Mouse (Mus musculus) bone marrow, adult 2 months (tissue): ENCODE measurements around the gene Lrrc66.

Experiments used
- CTCF ChIP-seq: fragments of 200-500 bp; IDR thresholded peaks from 2 replicates; pipeline ENCODE4 v1.5.1; 2011; ENCODE audit warnings: low read length, control low read depth; ENCODE audit not compliant: control insufficient read depth, insufficient read depth
- POLR2A ChIP-seq: fragments of 200-500 bp; IDR thresholded peaks from 2 replicates; pipeline ENCODE4 v1.6.1; 2011; ENCODE audit warnings: low read depth, mild to moderate bottlenecking, control low read depth, low read length, borderline replicate concordance; ENCODE audit not compliant: control insufficient read depth

DNA sequence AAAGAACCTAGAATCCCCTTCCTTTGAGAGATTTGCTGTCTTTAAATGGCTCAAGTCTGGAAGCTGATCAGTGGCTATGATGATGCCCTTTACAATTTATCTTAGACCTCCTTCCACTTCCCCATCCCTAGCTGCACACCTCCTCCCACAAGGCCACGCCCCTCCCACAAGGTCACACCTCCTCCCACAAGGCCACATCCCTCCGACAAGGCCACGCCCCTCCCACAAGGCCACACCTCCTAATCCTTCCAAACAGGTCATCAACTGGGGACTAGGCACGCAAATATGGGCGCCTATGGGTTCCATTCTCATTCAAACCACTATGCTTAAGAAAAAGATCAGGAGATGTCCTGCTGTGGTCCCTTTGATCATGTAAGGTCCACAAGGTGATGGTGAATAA lies 63.1 kb downstream of the Lrrc66 start:
- TF ChIP-seq CTCF (no peak), POLR2A (no peak)
